Mouse (Mus musculus) liver, adult (tissue): ENCODE data around the gene Dedd.

Experiments
- GATA4 ChIP-seq: IDR thresholded peaks from 2 replicates; pipeline ENCODE4 v1.6.1; 2014; ENCODE audit warnings: mild to moderate bottlenecking, low read length; ENCODE audit not compliant: insufficient replicate concordance

The Dedd gene

DNA sequence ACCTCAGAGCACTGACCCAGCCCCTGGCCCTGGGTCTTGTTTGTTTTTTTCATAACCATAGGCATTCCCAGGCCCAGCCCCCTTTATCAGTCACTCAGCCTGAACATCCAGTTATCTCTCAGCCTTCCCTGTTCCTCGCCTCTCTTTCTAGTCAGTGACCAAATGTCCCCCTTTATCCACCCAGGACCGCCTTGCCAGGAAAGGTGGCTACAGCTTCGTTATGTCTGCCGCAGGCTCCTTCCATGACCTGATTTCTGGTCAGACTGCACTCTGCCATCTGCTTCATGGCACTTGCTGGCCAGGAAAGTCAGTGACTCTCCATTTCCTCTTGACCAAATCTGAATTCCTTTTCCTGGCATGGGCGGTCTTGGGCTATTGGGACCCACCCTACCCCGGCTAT lies 49.4 kb downstream of the Dedd start:
- no peak for TF ChIP-seq GATA4

DNA sequence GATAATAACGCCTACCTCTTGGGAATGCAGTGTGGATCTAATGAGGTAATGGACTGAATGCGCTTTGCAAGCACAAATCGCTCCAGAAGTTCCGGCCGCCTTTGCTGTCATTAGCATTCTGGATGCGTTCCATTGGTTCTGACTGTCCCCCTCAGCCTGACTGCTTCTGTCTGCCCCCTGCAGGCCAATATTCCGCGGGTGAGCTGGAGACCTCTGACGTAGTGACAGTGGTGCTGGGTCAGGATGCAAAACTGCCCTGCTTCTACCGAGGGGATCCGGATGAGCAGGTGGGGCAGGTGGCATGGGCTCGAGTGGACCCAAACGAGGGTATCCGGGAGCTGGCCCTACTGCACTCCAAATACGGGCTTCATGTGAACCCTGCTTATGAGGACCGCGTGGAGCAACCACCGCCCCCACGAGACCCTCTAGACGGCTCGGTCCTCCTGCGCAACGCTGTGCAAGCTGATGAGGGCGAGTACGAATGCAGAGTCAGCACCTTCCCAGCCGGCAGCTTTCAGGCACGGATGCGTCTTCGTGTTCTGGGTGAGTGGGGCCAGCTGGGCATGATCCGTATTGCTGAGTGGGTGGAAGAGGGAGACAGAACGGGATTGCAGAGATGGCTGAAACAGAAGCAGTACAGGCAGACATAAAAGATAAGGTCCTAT lies 51.1 kb downstream of the Dedd start:
- no peak for TF ChIP-seq GATA4

DNA sequence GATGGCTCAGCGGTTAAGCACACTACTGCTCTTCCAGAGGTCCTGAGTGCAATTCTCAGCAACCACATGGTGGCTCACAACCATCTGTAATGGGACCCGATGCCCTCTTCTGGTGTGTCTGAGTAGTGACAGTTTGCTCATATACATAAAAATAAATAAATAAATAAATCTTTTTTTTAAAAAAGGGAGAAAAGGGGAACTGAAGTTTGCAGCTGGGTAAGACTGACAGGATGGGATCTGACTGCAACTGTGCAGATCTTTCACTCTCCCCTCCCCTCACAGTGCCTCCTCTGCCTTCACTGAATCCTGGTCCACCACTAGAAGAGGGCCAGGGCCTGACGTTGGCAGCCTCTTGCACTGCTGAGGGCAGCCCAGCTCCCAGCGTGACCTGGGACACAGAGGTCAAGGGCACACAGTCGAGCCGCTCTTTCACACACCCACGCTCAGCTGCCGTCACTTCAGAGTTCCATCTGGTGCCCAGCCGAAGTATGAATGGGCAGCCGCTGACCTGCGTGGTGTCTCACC lies 53.2 kb downstream of the Dedd start:
- no peak for TF ChIP-seq GATA4

DNA sequence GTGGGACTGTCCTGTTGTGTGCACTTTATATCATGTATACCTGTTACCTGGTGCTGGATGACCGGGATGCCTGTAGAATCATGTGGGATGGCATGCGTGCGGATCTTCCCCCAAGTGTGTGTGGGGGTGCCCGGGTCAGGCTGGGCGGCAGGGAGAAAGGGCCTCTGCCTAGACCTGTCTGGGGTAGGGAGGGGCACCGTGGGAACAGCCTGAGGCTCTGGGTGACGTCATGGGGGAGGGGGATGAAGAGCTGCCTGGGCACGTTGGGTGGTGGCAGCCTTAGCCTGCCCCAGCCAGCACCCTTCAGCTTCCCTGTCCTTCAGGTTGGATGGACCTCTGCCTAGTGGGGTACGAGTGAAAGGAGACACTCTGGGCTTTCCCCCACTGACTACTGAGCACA lies 55.4 kb downstream of the Dedd start:
- no peak for TF ChIP-seq GATA4

DNA sequence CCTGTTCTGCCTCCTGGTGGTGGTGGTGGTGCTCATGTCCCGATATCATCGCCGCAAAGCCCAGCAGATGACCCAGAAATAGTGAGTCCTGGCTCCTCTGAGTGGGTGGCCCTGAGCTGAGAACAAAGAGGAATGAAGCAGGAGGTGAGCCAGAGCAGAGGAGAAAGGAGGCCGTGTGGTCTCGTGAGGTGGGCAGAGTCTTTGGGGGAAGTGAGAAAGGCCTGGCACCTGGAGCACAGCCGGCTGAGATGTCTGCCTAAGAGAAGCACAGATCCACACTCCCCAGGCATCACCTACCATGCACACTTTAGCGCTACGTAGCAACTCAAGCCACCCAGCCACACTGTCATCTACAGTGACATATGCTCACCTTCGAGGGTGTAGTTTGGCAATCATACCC lies 56.2 kb downstream of the Dedd start:
- TF ChIP-seq GATA4: no peak

DNA sequence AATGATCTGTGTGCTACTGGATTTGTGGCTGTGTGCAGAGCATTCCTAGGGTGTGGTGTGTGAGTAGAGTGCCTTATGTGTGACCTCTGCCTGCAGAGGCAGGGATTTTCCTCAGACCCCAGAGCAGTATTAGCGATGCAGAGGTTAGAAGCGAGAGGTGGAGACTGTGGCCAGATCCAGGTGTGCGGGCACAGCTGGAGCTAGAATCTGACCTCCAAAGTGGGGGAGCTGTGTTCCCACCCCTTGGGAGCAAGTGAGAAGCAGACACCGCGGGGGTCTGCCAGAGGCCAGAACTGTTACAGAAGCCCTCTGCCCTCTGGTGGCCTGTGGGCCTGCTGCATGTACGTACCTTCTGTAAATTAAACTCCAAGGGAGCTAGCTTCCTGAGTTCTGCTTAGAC lies 58.2 kb downstream of the Dedd start:
- no peak for TF ChIP-seq GATA4

DNA sequence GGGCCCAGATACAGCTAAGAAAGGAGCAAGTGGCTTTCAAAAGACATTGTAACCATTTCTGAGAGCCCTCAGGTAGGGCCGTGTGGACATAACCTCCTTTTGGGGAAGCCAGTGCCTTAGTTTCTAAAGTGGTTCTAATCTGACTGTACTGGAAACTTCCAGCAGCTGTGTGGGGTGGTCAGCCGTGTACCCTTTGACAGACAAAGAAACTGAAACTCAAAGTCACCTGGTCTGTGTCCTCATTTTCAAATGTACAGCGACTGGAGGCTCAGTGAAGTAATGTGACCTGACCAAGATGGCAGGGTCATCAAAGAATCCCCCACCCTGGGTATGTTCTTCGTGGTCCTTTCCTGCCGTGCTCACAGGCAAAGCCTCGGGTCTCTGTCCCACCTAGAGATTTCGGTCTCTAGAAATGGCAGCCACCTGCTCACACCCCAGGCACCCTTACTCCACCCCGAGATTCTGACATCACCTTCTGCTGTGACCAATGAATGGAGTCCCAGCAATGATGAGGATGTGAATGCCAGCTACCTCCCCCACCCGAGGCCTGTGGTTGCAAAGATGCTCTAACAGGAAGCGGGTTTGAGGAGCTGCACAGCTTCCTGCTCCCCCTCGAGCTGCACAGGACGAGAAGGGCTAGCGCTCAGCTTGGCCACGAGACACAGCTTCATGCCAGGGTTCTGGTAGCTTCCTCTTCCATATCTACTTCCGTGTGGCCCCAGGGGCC lies 59.6 kb downstream of the Dedd start, which contains the start of gene Arhgap30:
Arhgap30 (plus strand) TSS at position 579 of the 727 bp plus-strand sequence.
- no peak for TF ChIP-seq GATA4

DNA sequence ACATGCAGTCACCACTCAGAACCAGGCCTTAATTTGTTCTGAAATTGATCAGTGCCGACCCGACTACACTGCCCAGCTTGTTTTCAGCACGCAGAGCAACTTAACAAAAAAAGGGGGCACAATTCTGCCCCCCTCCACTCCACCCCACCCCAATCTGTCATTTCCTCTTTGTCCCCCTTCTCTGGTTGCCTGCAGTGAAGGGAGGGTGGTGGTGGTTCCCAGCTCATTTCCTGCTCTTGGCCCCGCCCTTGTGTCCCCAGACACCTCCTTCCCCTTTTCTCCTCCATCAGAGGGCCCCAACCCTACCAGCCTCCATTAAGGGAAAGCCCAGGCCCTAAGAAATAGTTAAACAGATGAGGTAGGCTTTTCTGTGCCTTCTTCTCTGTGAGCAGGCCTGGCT lies 61.2 kb downstream of the Dedd start:
- no peak for TF ChIP-seq GATA4
